In genomic region chr2:118204646-118205045, GRCm38 (mm10) we compare ENCODE assay signal across 16 mouse cellular contexts. TPM values are rescaled to one million over a fixed set of nuclear protein-coding genes. Genes with fewer than 3 reads are reported as not detected.
DNase-seq lines count a peak whose midpoint lies in the region; ATAC-seq lines count a peak whose summit lies in the region.
"Had no signal": no experiment of that assay in that cellular context is flagged by ENCODE, and none has a peak within 500 bp of the region (broad histone marks: within the 10 kb centered on the region; RNA-seq: fewer than 3 reads in every experiment).

No protein-coding gene starts in this region.

- no peaks in the 10 kb centered on the region for H3K9me3 ChIP-seq in kidney, embryonic 15.5 days (replicated peaks)
- H3K9me3 ChIP-seq in hindbrain, embryonic 12.5 days (replicated peaks): no peaks in the 10 kb centered on the region
- no peaks in the 10 kb centered on the region for H3K9me3 ChIP-seq in midbrain, embryonic 13.5 days
- H3K9me3 ChIP-seq: limb, embryonic 15.5 days had no signal

- whole genome bisulfite sequencing in kidney, embryonic 15.5 days: 75% methylated on average over 4 of the region's 4 CpGs
- WGBS in hindbrain, embryonic 12.5 days: 67% methylated on average over 4 of the region's 4 CpGs
- 41% methylated on average over 4 of the region's 4 CpGs for WGBS in midbrain, embryonic 13.5 days

- H3K27ac ChIP-seq in kidney, embryonic 15.5 days: peak overlapping the region; percentile 46; the same call in 1 of the 2 replicates
- H3K27ac ChIP-seq in hindbrain, embryonic 12.5 days: peak overlapping the region; percentile 85
- peak overlapping the region; percentile 84 for H3K27ac ChIP-seq in midbrain, embryonic 13.5 days
- H3K27ac ChIP-seq: limb, embryonic 15.5 days had no signal

- H3K9ac ChIP-seq in kidney, embryonic 15.5 days: no peak overlapping the region
- no peak overlapping the region for H3K9ac ChIP-seq in hindbrain, embryonic 12.5 days
- H3K9ac ChIP-seq in midbrain, embryonic 13.5 days (replicated peaks): no peak overlapping the region
- H3K9ac ChIP-seq: limb, embryonic 15.5 days; liver, postnatal 0 days had no signal

- ATAC-seq in kidney, embryonic 15.5 days (replicated peaks; ENCODE audit: low FRiP score): no peak
- ATAC-seq in hindbrain, embryonic 12.5 days (ENCODE audit: low FRiP score): no peak
- no peak for ATAC-seq in midbrain, embryonic 13.5 days
- ATAC-seq: liver, postnatal 0 days had no signal

- no peak overlapping the region for H3K4me3 ChIP-seq in kidney, embryonic 15.5 days (replicated peaks)
- no peak overlapping the region for H3K4me3 ChIP-seq in hindbrain, embryonic 12.5 days
- no peak overlapping the region for H3K4me3 ChIP-seq in midbrain, embryonic 13.5 days (replicated peaks)
- H3K4me3 ChIP-seq: erythroblast, embryonic 14.5 days; limb, embryonic 15.5 days had no signal

- H3K4me2 ChIP-seq in kidney, embryonic 15.5 days: no peak overlapping the region
- peak overlapping the region; percentile 30; the same call in 1 of the 2 replicates for H3K4me2 ChIP-seq in hindbrain, embryonic 12.5 days (replicated peaks)
- H3K4me2 ChIP-seq in midbrain, embryonic 13.5 days (replicated peaks): peak overlapping the region; percentile 36

- DNase-seq in kidney, postnatal 36 days: no peak
- peak; percentile 25 for DNase-seq in retina, embryonic 14.5 days (ENCODE audit: low spot score)
- no peak for DNase-seq in frontal cortex, postnatal 14 days (ENCODE audit: low spot score in 2 of 2)
- DNase-seq in adrenal gland, postnatal 14 days: no peak
- no peak for DNase-seq in left cerebral cortex, adult 9 months (ENCODE audit: low spot score in 2 of 2)
- DNase-seq: adrenal gland, postnatal 25 days; heart, postnatal 36 days; layer of hippocampus, postnatal 36 days; liver, postnatal 0 days; right cerebral cortex, postnatal 14 days; thymus, postnatal 4 days had no signal

- no peaks in the 10 kb centered on the region for H3K27me3 ChIP-seq in kidney, embryonic 15.5 days
- peaks cover 4% of the 10 kb centered on the region; the same call in 1 of the 2 replicates for H3K27me3 ChIP-seq in hindbrain, embryonic 12.5 days
- H3K27me3 ChIP-seq in midbrain, embryonic 13.5 days: peaks cover 8% of the 10 kb centered on the region

- no peaks in the 10 kb centered on the region for H3K36me3 ChIP-seq in kidney, embryonic 15.5 days
- no peaks in the 10 kb centered on the region for H3K36me3 ChIP-seq in hindbrain, embryonic 12.5 days
- H3K36me3 ChIP-seq in midbrain, embryonic 13.5 days: no peaks in the 10 kb centered on the region
- H3K36me3 ChIP-seq: limb, embryonic 15.5 days had no signal

- peaks cover 21% of the 10 kb centered on the region for H3K4me1 ChIP-seq in kidney, embryonic 15.5 days
- H3K4me1 ChIP-seq in hindbrain, embryonic 12.5 days: peaks cover 39% of the 10 kb centered on the region
- peaks cover 45% of the 10 kb centered on the region for H3K4me1 ChIP-seq in midbrain, embryonic 13.5 days (replicated peaks)

RNA-seq across cellular contexts. Expression of gene Fsip1, which starts 52.1 kb away (rescaled TPM):
- polyA plus RNA-seq in kidney, embryonic 15.5 days (2015; fragmentation: Nextera tagmentation; extraction: Ambion mirVana): 0.93 and 1.2 TPM in 2 replicates
- 2.5 and 3.3 TPM in 2 replicates for polyA plus RNA-seq in hindbrain, embryonic 12.5 days (2016; fragmentation: Nextera tagmentation; extraction: Ambion mirVana)
- 1.6 and 2.2 TPM in 2 replicates for polyA plus RNA-seq in midbrain, embryonic 13.5 days (2015; fragmentation: Nextera tagmentation; extraction: Ambion mirVana)
- total RNA-seq in adrenal gland, postnatal 14 days (2021): 0.34 and 0.52 TPM in 2 replicates
- total RNA-seq: heart, postnatal 36 days had no signal
- polyA plus RNA-seq: erythroblast, embryonic 14.5 days had no signal
